Mouse (Mus musculus): Measurements from ENCODE around the gene Fam166a. TPM values are rescaled to one million over a fixed set of nuclear protein-coding genes. Genes with fewer than 3 reads are reported as not detected.

Fam166a gene
- polyA plus RNA-seq, 1 experiment from 2014 or later: 0.88 TPM

DNA sequence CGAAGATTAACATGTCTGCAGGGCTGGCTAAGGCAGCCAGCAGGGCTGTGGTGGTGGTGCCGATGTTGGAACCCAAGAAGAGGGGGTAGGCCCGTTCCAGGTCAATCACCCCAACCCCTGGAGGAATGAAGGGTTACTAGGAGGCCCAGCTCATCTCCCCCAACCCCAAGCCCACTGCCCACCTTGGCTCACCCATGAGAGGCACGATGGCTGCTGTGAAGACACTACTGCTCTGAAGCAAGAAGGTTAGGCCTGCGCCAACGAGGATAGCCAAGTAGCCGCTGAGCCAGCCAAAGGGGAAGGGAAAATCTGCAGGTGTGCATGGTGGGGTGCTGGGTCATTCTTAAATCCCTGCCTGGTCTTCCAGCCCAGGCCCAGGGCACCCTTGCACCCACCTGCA lies 12.0 kb downstream of the Fam166a start:
- Histone ChIP-seq H3K4me1 (replicated peaks; ENCODE audit: control insufficient read depth, insufficient read depth, low read length) (no peaks in the 10 kb centered on the region), H3K9me3 (ENCODE audit: control insufficient read depth, low read length) (no peaks in the 10 kb centered on the region), H3K27ac (ENCODE audit: low read depth, low read length) (no peak overlapping the region), H3K4me3 (ENCODE audit: low read depth, low read length) (no peak overlapping the region), H3K9ac (ENCODE audit: low read length) (no peak overlapping the region), H3K4me2 (ENCODE audit: low read depth, low read length, severe bottlenecking) (no peak overlapping the region), H3K27me3 (ENCODE audit: control insufficient read depth, insufficient read depth, low read length) (no peaks in the 10 kb centered on the region), H3K36me3 (ENCODE audit: control insufficient read depth, insufficient read depth, low read length) (no peaks in the 10 kb centered on the region)
- WGBS: 86% methylated on average over 7 of the region's 7 CpGs
- ATAC-seq (replicated peaks; ENCODE audit: low FRiP score) (no peak), DNase-seq (ENCODE audit: low spot score) (no peak)

DNA sequence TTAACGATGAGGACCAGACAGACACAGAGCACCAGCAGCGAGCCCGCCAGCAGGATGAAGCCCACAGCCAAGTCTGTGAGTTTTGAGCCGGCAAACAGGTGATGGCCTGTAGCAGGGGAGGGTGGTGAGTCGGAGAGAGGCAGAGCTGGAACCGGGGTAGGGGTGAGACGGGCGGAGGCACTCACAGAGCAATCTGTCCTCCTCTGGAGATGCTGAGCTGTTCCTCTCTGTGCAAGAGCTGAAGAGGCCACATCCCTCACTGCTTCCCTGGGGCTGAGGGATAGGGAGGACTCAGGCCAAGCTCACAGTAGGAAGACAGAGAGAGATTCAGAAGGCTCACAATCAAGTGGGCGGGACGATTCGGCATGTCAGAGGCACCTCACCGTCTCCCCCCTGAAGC lies 12.5 kb downstream of the Fam166a start:
- no peaks in the 10 kb centered on the region for H3K4me1 ChIP-seq (replicated peaks; ENCODE audit: control insufficient read depth, insufficient read depth, low read length)
- no peaks in the 10 kb centered on the region for H3K9me3 ChIP-seq (ENCODE audit: control insufficient read depth, low read length)
- 56% methylated on average over 12 of the region's 12 CpGs for WGBS
- no peak overlapping the region for H3K4me3 ChIP-seq (ENCODE audit: low read depth, low read length)
- H3K27me3 ChIP-seq (ENCODE audit: control insufficient read depth, insufficient read depth, low read length): no peaks in the 10 kb centered on the region
- DNase-seq (ENCODE audit: low spot score) (no peak), ATAC-seq (replicated peaks; ENCODE audit: low FRiP score) (no peak)
- H3K4me2 ChIP-seq (ENCODE audit: low read depth, low read length, severe bottlenecking): no peak overlapping the region
- H3K36me3 ChIP-seq (ENCODE audit: control insufficient read depth, insufficient read depth, low read length): no peaks in the 10 kb centered on the region
- H3K27ac ChIP-seq (ENCODE audit: low read depth, low read length): no peak overlapping the region
- H3K9ac ChIP-seq (ENCODE audit: low read length): no peak overlapping the region

DNA sequence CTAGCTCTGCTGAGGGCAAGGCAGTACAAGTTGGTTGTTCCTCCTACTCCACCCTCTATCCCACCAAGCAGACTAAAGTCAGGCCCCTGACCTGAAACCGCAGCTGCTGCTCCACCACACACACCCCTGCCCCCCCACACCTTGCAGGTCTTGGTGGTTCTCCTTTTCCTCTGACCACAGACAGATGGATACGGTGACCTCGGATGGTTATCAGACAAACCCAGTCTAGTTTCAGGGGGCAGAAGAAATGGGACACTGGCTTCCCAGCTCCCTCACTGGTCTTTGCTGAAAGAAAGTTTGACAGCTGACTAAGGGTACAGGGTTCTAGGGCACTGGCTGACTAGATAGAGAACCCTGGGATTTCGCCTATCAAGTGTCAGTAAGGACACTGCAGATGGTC lies 14.9 kb downstream of the Fam166a start:
- no peaks in the 10 kb centered on the region for H3K36me3 ChIP-seq (ENCODE audit: control insufficient read depth, insufficient read depth, low read length)
- no peak overlapping the region for H3K27ac ChIP-seq (ENCODE audit: low read depth, low read length)
- ATAC-seq (replicated peaks; ENCODE audit: low FRiP score) (no peak), DNase-seq (ENCODE audit: low spot score) (no peak)
- WGBS: 81% methylated on average over 4 of the region's 4 CpGs
- H3K9me3 ChIP-seq (ENCODE audit: control insufficient read depth, low read length): no peaks in the 10 kb centered on the region
- no peak overlapping the region for H3K4me2 ChIP-seq (ENCODE audit: low read depth, low read length, severe bottlenecking)
- H3K4me1 ChIP-seq (replicated peaks; ENCODE audit: control insufficient read depth, insufficient read depth, low read length): no peaks in the 10 kb centered on the region
- H3K9ac ChIP-seq (ENCODE audit: low read length): no peak overlapping the region
- no peaks in the 10 kb centered on the region for H3K27me3 ChIP-seq (ENCODE audit: control insufficient read depth, insufficient read depth, low read length)
- H3K4me3 ChIP-seq (ENCODE audit: low read depth, low read length): no peak overlapping the region

DNA sequence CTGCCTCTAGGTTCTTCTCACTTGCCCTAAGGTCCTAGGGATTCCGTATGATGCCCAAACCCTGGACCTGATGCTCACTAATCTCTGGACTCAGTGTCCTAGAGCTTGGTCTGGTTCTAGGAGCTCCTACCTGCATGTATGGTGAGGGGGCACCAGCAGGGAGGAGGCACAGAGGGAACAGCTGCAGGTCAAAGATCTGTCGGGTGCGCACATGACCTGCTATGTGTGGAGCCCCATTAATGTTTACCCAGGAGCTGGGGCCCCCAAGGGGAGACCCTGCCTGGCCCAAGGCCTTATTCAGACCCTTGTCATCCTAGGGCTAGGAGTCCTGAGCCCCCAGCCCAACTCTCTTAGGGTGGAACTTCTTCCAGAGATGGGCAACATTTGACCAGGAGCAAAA lies 15.5 kb downstream of the Fam166a start, which contains the start of gene Slc34a3:
Slc34a3 (minus strand) TSS at position 315 of the 400 bp plus-strand sequence.
- no peak within 1 kb of the TSS for H3K4me2 ChIP-seq (ENCODE audit: low read depth, low read length, severe bottlenecking)
- no peak within 1 kb of the TSS for H3K4me3 ChIP-seq (ENCODE audit: low read depth, low read length)
- no peaks in the 10 kb centered on the region for H3K9me3 ChIP-seq (ENCODE audit: control insufficient read depth, low read length)
- no peaks in the 10 kb centered on the region for H3K27me3 ChIP-seq (ENCODE audit: control insufficient read depth, insufficient read depth, low read length)
- no peaks in the 10 kb centered on the region for H3K36me3 ChIP-seq (ENCODE audit: control insufficient read depth, insufficient read depth, low read length)
- no peak within 1 kb of the TSS for H3K27ac ChIP-seq (ENCODE audit: low read depth, low read length)
- WGBS: 89% methylated on average over 3 of the region's 3 CpGs
- DNase-seq (ENCODE audit: low spot score) (no peak), ATAC-seq (replicated peaks; ENCODE audit: low FRiP score) (no peak)
- no peaks in the 10 kb centered on the region for H3K4me1 ChIP-seq (replicated peaks; ENCODE audit: control insufficient read depth, insufficient read depth, low read length)
- no peak within 1 kb of the TSS for H3K9ac ChIP-seq (ENCODE audit: low read length)

DNA sequence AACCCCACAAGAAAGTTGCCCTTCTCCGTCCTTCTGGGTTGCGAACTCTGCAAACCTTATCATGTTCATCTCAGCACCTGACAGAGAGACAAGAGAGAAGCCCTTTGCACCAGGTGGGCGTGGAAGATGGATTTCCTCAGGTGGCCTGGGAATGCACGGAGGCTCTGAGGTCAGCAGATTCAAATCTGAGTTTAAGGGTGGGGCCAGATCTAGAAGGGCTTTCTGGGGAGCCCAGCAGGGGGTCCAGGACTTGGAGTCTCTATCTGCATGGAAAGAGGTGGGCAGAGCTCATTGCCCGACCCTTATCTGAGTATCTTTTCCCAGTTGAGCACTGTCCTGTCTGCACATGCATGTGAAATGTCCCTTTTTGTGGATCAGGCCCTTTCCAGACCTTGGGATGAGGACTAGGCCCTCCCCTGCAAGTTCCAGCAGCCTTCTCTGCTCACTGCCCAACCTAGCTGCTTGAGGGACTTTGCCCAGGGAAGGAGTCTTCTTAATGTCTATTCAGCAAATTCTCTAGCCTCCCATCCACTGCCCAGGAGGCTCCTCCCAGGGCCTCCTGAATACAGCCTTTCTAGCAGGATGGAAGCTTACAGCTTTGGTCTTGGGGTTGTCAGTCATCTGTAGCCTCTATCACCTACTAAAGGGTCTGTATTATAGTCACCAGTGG lies 16.1 kb downstream of the Fam166a start:
- Histone ChIP-seq H3K27ac (ENCODE audit: low read depth, low read length) (no peak overlapping the region), H3K4me3 (ENCODE audit: low read depth, low read length) (no peak overlapping the region), H3K9ac (ENCODE audit: low read length) (no peak overlapping the region), H3K4me2 (ENCODE audit: low read depth, low read length, severe bottlenecking) (no peak overlapping the region), H3K4me1 (replicated peaks; ENCODE audit: control insufficient read depth, insufficient read depth, low read length) (no peaks in the 10 kb centered on the region), H3K27me3 (ENCODE audit: control insufficient read depth, insufficient read depth, low read length) (no peaks in the 10 kb centered on the region), H3K36me3 (ENCODE audit: control insufficient read depth, insufficient read depth, low read length) (no peaks in the 10 kb centered on the region), H3K9me3 (ENCODE audit: control insufficient read depth, low read length) (no peaks in the 10 kb centered on the region)
- WGBS: 83% methylated on average over 5 of the region's 5 CpGs
- no peak for DNase-seq (ENCODE audit: low spot score)
- ATAC-seq (replicated peaks; ENCODE audit: low FRiP score): no peak

DNA sequence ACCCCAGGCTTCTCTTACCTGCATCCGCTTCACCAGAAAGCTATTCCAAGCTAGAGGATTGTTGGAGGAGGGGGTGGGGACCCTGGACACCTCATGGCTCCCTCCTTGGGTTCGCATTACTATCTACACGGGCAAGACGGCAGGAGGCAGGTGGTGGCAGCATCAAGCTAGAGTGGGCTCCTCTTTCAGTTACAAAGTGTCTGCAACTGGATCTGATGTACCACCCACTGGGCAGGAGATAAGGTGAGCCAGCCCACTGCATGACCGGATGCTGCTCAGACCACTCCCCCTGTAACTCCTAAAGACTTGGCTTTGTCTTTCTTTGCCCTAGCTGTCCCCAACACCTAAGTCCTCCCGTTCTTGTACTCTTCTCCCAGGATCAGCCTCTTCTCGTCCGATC lies 18.1 kb downstream of the Fam166a start, which contains the start of gene Rnf224:
Rnf224 (minus strand) TSS at position 174 of the 400 bp plus-strand sequence.
- no peaks in the 10 kb centered on the region for H3K36me3 ChIP-seq (ENCODE audit: control insufficient read depth, insufficient read depth, low read length)
- 43% methylated on average over 8 of the region's 8 CpGs for WGBS

DNA sequence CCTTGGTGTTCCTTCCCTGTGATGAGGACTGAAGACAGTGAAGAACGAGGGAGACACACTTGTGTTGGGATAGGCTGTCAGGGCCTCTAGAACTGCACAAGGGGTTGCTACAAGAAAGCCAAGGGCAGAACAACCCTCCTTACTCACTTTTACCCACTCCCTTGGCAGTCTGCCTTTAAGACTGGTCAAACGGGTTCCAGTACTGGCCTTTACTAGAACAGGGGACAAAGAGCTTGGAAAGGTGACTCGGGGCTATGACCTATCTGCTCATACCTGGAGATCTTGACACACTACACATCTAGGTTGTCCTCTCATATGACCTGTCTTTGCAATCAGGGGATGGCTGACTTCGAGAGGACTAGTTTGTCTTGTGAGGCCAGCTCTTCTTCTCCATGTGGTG lies 19.0 kb downstream of the Fam166a start:
- WGBS: 69% methylated on average over 4 of the region's 4 CpGs
- DNase-seq (ENCODE audit: low spot score) (no peak), ATAC-seq (replicated peaks; ENCODE audit: low FRiP score) (no peak)
- H3K9ac ChIP-seq (ENCODE audit: low read length): no peak overlapping the region
- peaks cover 6% of the 10 kb centered on the region; the same call in 1 of the 2 replicates for H3K27me3 ChIP-seq (ENCODE audit: control insufficient read depth, insufficient read depth, low read length)
- H3K4me1 ChIP-seq (replicated peaks; ENCODE audit: control insufficient read depth, insufficient read depth, low read length): no peaks in the 10 kb centered on the region; the same call in 1 of the 2 replicates
- no peaks in the 10 kb centered on the region for H3K36me3 ChIP-seq (ENCODE audit: control insufficient read depth, insufficient read depth, low read length)
- H3K9me3 ChIP-seq (ENCODE audit: control insufficient read depth, low read length): no peaks in the 10 kb centered on the region
- H3K4me2 ChIP-seq (ENCODE audit: low read depth, low read length, severe bottlenecking): no peak overlapping the region
- no peak overlapping the region for H3K27ac ChIP-seq (ENCODE audit: low read depth, low read length)
- H3K4me3 ChIP-seq (ENCODE audit: low read depth, low read length): no peak overlapping the region

More for the DNA sequence above, 18.1 kb downstream of the Fam166a start, which contains the start of gene Rnf224:
- no peak within 1 kb of the TSS for H3K4me3 ChIP-seq (ENCODE audit: low read depth, low read length)
- no peak within 1 kb of the TSS for H3K27ac ChIP-seq (ENCODE audit: low read depth, low read length)
- no peak within 1 kb of the TSS for H3K4me2 ChIP-seq (ENCODE audit: low read depth, low read length, severe bottlenecking)
- peaks cover 5% of the 10 kb centered on the region; the same call in 1 of the 2 replicates for H3K27me3 ChIP-seq (ENCODE audit: control insufficient read depth, insufficient read depth, low read length)
- no peaks in the 10 kb centered on the region; the same call in 1 of the 2 replicates for H3K4me1 ChIP-seq (replicated peaks; ENCODE audit: control insufficient read depth, insufficient read depth, low read length)
- H3K9ac ChIP-seq (ENCODE audit: low read length): no peak within 1 kb of the TSS
- no peak for DNase-seq (ENCODE audit: low spot score)
- no peaks in the 10 kb centered on the region for H3K9me3 ChIP-seq (ENCODE audit: control insufficient read depth, low read length)
- ATAC-seq (replicated peaks; ENCODE audit: low FRiP score): no peak

DNA sequence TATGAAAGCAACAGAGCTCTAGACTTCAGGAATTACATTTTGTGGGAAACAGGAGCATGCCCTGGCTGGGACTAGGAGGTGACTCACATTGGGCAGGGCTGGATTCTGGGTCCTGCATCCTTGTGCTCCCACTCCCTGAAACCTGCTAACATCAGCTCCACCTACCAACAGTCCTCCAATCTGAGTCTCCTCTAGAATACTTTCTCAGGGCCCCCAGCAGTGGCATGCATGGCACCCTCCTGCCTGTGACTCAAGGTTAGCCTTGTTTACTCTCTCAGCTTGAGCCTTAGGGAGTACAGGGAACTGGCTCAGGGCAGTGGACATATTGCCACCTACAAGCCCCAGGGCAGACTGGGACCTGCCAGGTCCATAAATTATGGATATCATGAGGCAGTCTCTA lies 19.6 kb downstream of the Fam166a start:
- no peak for ATAC-seq (replicated peaks; ENCODE audit: low FRiP score)
- Histone ChIP-seq H3K27ac (ENCODE audit: low read depth, low read length) (no peak overlapping the region), H3K9ac (ENCODE audit: low read length) (no peak overlapping the region; the same call in 1 of the 2 replicates), H3K4me3 (ENCODE audit: low read depth, low read length) (no peak overlapping the region), H3K9me3 (ENCODE audit: control insufficient read depth, low read length) (no peaks in the 10 kb centered on the region), H3K4me1 (replicated peaks; ENCODE audit: control insufficient read depth, insufficient read depth, low read length) (no peaks in the 10 kb centered on the region; the same call in 1 of the 2 replicates), H3K36me3 (ENCODE audit: control insufficient read depth, insufficient read depth, low read length) (no peaks in the 10 kb centered on the region), H3K27me3 (ENCODE audit: control insufficient read depth, insufficient read depth, low read length) (peaks cover 6% of the 10 kb centered on the region; the same call in 1 of the 2 replicates), H3K4me2 (ENCODE audit: low read depth, low read length, severe bottlenecking) (no peak overlapping the region)
- DNase-seq (ENCODE audit: low spot score): no peak

DNA sequence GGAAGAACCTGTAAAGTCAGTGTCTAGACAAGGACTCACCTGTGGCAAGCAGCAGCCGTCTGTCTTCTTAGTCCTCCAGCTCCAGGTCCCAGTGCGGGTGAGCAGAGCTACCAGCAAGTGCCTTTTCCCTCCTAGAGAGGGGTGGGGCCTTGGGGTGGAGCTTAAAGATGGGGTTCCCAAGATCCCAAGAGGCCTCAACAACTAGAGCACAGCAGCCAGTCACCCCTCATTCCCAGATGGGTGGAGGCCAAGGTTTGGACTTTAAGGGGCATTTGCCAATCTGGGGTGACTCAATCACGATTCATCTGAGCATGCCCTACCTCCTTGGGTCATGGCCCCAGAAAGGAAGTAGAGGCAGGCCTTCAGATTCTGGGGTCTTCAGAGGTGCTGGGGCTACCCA lies 21.2 kb downstream of the Fam166a start:
- no peak overlapping the region for H3K4me2 ChIP-seq (ENCODE audit: low read depth, low read length, severe bottlenecking)
- peaks cover 6% of the 10 kb centered on the region; the same call in 1 of the 2 replicates for H3K27me3 ChIP-seq (ENCODE audit: control insufficient read depth, insufficient read depth, low read length)
- no peaks in the 10 kb centered on the region for H3K9me3 ChIP-seq (ENCODE audit: control insufficient read depth, low read length)
- H3K36me3 ChIP-seq (ENCODE audit: control insufficient read depth, insufficient read depth, low read length): no peaks in the 10 kb centered on the region
- H3K4me3 ChIP-seq (ENCODE audit: low read depth, low read length): no peak overlapping the region
- H3K27ac ChIP-seq (ENCODE audit: low read depth, low read length): no peak overlapping the region
- ATAC-seq (replicated peaks; ENCODE audit: low FRiP score): no peak
- no peaks in the 10 kb centered on the region; the same call in 1 of the 2 replicates for H3K4me1 ChIP-seq (replicated peaks; ENCODE audit: control insufficient read depth, insufficient read depth, low read length)
- 85% methylated on average over 3 of the region's 3 CpGs for WGBS
- no peak for DNase-seq (ENCODE audit: low spot score)
- no peak overlapping the region for H3K9ac ChIP-seq (ENCODE audit: low read length)

Data from forebrain, embryonic 11.5 days (tissue).